ENCODE assay signal across 8 mouse cellular contexts in genomic region chr10:81575208-81575631, GRCm38 (mm10). TPM values are rescaled to one million over a fixed set of nuclear protein-coding genes. Genes with fewer than 3 reads are reported as not detected.
DNase-seq lines count a peak whose midpoint lies in the region; ATAC-seq lines count a peak whose summit lies in the region.

No protein-coding gene starts in this region.

- no peaks in the 10 kb centered on the region for H3K36me3 ChIP-seq in heart, embryonic 16.5 days (ENCODE audit: control insufficient read depth, insufficient read depth)
- no peaks in the 10 kb centered on the region for H3K36me3 ChIP-seq in limb, embryonic 11.5 days (ENCODE audit: control insufficient read depth, insufficient read depth, low read length)

- peaks cover 26% of the 10 kb centered on the region for H3K4me1 ChIP-seq in heart, embryonic 16.5 days (ENCODE audit: control insufficient read depth, insufficient read depth, low read length)
- peaks cover 38% of the 10 kb centered on the region for H3K4me1 ChIP-seq in limb, embryonic 11.5 days (ENCODE audit: control insufficient read depth, insufficient read depth, low read length)

- no peaks in the 10 kb centered on the region for H3K9me3 ChIP-seq in heart, embryonic 16.5 days (replicated peaks; ENCODE audit: control insufficient read depth, low read length)
- H3K9me3 ChIP-seq in limb, embryonic 11.5 days (ENCODE audit: control insufficient read depth, low read length), result no peaks in the 10 kb centered on the region

- ATAC-seq in CD4-positive, CD25-positive, alpha-beta regulatory T cell, adult 4 months, result no peak
- ATAC-seq in heart, embryonic 16.5 days (replicated peaks; ENCODE audit: extremely low read depth, insufficient read depth, low FRiP score), result 0 out of 2 replicates have a peak, but pooled peaks have one; percentile 12
- no peak for ATAC-seq in limb, embryonic 11.5 days (ENCODE audit: insufficient number of reproducible peaks, low FRiP score, low TSS enrichment, low read depth)
- no peak; the same call in 1 of the 2 replicates for ATAC-seq in frontal cortex, adult (ENCODE audit: low TSS enrichment)

- H3K4me2 ChIP-seq in heart, embryonic 16.5 days (ENCODE audit: low read depth, low read length), result peak overlapping the region; percentile 81
- H3K4me2 ChIP-seq in limb, embryonic 11.5 days (ENCODE audit: low read depth, severe bottlenecking), result peak overlapping the region; percentile 89

- 0% methylated on average over 30 of the region's 30 CpGs for WGBS in heart, embryonic 16.5 days
- WGBS in limb, embryonic 11.5 days, result 0% methylated on average over 27 of the region's 30 CpGs

- peak overlapping the region; percentile 75 for H3K4me3 ChIP-seq in heart, embryonic 16.5 days (ENCODE audit: low read length)
- H3K4me3 ChIP-seq in limb, embryonic 11.5 days (ENCODE audit: low read depth, low read length), result peak overlapping the region; percentile 49

- H3K9ac ChIP-seq in heart, embryonic 16.5 days (ENCODE audit: low read length), result peak overlapping the region; percentile 86
- peak overlapping the region; percentile 68 for H3K9ac ChIP-seq in limb, embryonic 11.5 days (ENCODE audit: low read length)

- no peaks in the 10 kb centered on the region for H3K27me3 ChIP-seq in heart, embryonic 16.5 days (ENCODE audit: control insufficient read depth, insufficient read depth, low read length)
- peaks cover 8% of the 10 kb centered on the region; the same call in 1 of the 2 replicates for H3K27me3 ChIP-seq in limb, embryonic 11.5 days (ENCODE audit: control insufficient read depth, insufficient read depth, low read length)

- peak; percentile 35 for DNase-seq in CD4-positive, CD25-positive, alpha-beta regulatory T cell, adult 2 months (ENCODE audit: low read depth, low spot score)
- DNase-seq in 3134 (ENCODE audit: extremely low read depth, insufficient read length, low spot score), result peak; percentile 48
- DNase-seq in cerebellum, postnatal 14 days, result peak; percentile 60 to 73
- peak; percentile 54 for DNase-seq in limb, embryonic 11.5 days (ENCODE audit: low spot score)
- DNase-seq in naive thymus-derived CD4-positive, alpha-beta T cell, adult 2 months (ENCODE audit: low read depth), result peak; percentile 41

- 0 out of 2 replicates have a peak overlapping the region, but pooled peaks have one; percentile 20 for H3K27ac ChIP-seq in heart, embryonic 16.5 days (ENCODE audit: low read length)
- H3K27ac ChIP-seq in limb, embryonic 11.5 days (replicated peaks; ENCODE audit: low read depth, low read length), result peak overlapping the region; percentile 36; the same call in 1 of the 2 replicates

RNA-seq across cellular contexts. Expression of gene Tle2, which starts 0.9 kb away (rescaled TPM):
- under 1 TPM in 1 of 2 experiments, not detected in 1; 0.78 TPM for polyA plus RNA-seq in CD4-positive, CD25-positive, alpha-beta regulatory T cell, adult 4 months (2017; shearing (Covaris generic))
- polyA plus RNA-seq in heart, embryonic 16.5 days (2015; fragmentation: Nextera tagmentation; extraction: Ambion mirVana), result 19.5 and 24.5 TPM in 2 replicates
- polyA plus RNA-seq in limb, embryonic 11.5 days (2014; fragmentation: Nextera tagmentation; extraction: Ambion mirVana), result 13.7 and 18.4 TPM in 2 replicates

RNA-seq across cellular contexts. Expression of gene Aes, which starts 15.9 kb away (rescaled TPM):
- polyA plus RNA-seq in CD4-positive, CD25-positive, alpha-beta regulatory T cell, adult 4 months (2017; shearing (Covaris generic)), result 100 to 1,000 TPM; 103 to 139 TPM
- polyA plus RNA-seq in heart, embryonic 16.5 days (2015; fragmentation: Nextera tagmentation; extraction: Ambion mirVana), result 529 and 769 TPM in 2 replicates
- 259 and 343 TPM in 2 replicates for polyA plus RNA-seq in limb, embryonic 11.5 days (2014; fragmentation: Nextera tagmentation; extraction: Ambion mirVana)

RNA-seq across cellular contexts. Expression of gene Tle6, which starts 25.7 kb away (rescaled TPM):
- 1 to 10 TPM in 1 of 2 experiments, not detected in 1; 2.8 TPM for polyA plus RNA-seq in CD4-positive, CD25-positive, alpha-beta regulatory T cell, adult 4 months (2017; shearing (Covaris generic))
- polyA plus RNA-seq in heart, embryonic 16.5 days (2015; fragmentation: Nextera tagmentation; extraction: Ambion mirVana), result 29.6 and 31.0 TPM in 2 replicates
- 11.1 and 11.6 TPM in 2 replicates for polyA plus RNA-seq in limb, embryonic 11.5 days (2014; fragmentation: Nextera tagmentation; extraction: Ambion mirVana)

RNA-seq across cellular contexts. Expression of gene Gna11, which starts 30.2 kb away (rescaled TPM):
- 10 to 100 TPM; 28.5 to 42.5 TPM for polyA plus RNA-seq in CD4-positive, CD25-positive, alpha-beta regulatory T cell, adult 4 months (2017; shearing (Covaris generic))
- polyA plus RNA-seq in heart, embryonic 16.5 days (2015; fragmentation: Nextera tagmentation; extraction: Ambion mirVana), result 57.4 and 59.7 TPM in 2 replicates
- polyA plus RNA-seq in limb, embryonic 11.5 days (2014; fragmentation: Nextera tagmentation; extraction: Ambion mirVana), result 80.3 and 82.1 TPM in 2 replicates

RNA-seq across cellular contexts. Expression of gene BC025920, which starts 30.9 kb away (rescaled TPM):
- polyA plus RNA-seq in CD4-positive, CD25-positive, alpha-beta regulatory T cell, adult 4 months (2017; shearing (Covaris generic)), result 1 to 10 TPM; 3.6 to 3.8 TPM
- 1.2 TPM in 2 replicates for polyA plus RNA-seq in heart, embryonic 16.5 days (2015; fragmentation: Nextera tagmentation; extraction: Ambion mirVana)
- polyA plus RNA-seq in limb, embryonic 11.5 days (2014; fragmentation: Nextera tagmentation; extraction: Ambion mirVana), result 0.63 and 1.5 TPM in 2 replicates
